Mouse (Mus musculus) ES-Bruce4 (cell line): ENCODE measurements around the gene Six1.

Experiments used
- CTCF ChIP-seq: IDR thresholded peaks from one replicate; pipeline ENCODE4 v1.8.1; 2011; ENCODE audit warnings: low read depth, low read length
- EP300 ChIP-seq: IDR thresholded peaks from 2 replicates; pipeline ENCODE4 v1.6.1; 2011; ENCODE audit warnings: low read depth, low read length; ENCODE audit not compliant: insufficient read depth
- POLR2A ChIP-seq: IDR thresholded peaks from one replicate; pipeline ENCODE4 v1.8.1; 2011; ENCODE audit warnings: low read length; ENCODE audit not compliant: insufficient read depth

DNA sequence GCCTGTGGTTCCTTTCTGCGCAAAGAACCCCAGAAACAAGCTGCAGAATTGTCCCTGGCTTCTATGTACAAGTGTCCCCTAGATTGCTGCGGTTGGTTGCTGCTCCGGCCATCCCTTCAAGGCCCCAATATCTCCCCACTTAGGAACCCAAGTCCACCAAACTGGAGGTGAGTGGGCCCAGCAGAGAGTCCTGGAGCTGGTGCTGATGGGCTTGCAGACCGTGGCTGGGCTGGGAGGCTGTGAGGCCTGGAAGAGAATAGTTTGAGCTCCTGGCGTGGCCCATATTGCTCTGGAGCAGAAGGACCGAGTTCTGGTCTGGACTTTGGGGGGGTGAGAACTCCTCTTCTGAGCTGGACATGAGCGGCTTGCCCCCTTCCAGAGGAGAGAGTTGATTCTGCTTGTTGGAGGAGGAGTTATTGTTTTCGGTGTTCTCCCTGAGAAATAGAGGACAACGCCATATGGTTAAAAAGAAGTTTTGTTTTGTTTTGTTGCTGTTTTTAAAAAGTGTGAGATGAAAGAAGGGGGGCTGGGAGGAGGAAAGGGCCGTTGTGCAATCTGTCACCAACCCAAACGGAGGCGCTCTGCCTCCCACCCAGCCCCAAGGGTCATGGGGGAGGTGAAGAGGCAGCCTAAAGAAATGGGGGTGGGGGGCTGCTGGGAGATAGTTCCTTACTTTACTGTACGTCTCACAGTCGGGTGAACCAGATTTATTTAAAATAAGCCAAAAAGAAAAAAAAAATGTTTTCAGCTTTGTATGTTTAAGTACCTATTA lies 10.1 kb downstream of the Six1 start:
- TF ChIP-seq CTCF (no peak), EP300 (no peak), POLR2A (no peak)
